Mouse (Mus musculus) cerebellum, adult 9-10 months (tissue): ENCODE measurements at regions not wholly inside any gene's neighbourhood (a gene's known extent, or its start where the extent isn't known, plus 50 kb on each side); places are given as distances from the start of the nearest gene placed in this dataset.
A peak's percentile ranks its signal among the peaks of the same experiment; 100 is the strongest.

Experiments
- DNase-seq: peaks from one replicate; pipeline ENCODE4 v3.0.0; 2022

DNA sequence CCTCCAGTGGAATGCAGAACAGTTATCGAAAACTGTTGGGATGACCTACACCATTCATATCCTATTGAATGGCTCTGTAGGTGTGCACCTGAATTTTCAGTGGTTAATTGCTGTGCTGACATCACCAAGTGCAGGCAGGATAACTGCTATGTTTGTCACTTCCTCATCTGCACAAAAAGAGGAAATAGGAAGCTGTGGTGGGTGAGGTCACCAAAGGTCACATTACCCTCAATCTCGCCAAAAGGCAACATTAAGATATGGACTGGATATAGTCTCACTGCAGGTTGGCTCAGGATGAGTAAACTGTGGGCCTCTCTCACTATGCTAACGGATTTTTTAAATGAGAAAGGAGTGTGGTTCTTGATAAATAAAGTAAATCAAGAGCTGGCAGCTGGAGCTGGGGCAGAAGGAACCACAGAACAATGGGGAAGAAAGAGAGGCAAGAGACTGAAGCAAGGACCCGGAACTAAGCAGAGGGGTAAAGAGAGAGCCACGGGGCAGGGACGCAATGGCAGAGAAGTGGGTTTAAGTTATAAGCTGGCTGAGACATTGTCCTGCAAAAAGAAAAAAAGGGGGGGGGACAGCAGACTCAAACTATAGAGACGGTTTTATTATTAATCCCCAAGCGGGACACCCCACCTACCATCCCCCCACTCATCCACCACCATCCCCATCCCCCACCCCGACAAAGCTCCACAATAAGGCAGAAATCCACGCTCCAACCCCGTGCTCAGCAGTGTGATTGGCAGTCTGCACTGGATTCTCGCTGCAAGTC, 109.6 kb upstream of the Zdhhc25 start:
- DNase-seq, result no peak

DNA sequence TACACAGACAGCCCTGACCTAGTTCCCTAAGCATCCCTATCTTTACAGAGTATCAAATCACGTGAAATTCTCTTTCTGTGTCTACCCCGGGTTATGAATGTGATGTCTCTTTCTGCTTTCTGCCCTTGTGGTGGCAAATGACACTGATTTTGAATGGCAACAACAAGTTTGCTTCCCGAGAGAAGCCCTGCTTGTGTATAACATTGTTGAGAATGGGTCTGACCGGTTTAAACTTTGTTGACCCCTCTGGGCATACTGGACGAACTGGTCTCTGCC, 109.1 kb upstream of the Zdhhc25 start:
- no peak for DNase-seq

DNA sequence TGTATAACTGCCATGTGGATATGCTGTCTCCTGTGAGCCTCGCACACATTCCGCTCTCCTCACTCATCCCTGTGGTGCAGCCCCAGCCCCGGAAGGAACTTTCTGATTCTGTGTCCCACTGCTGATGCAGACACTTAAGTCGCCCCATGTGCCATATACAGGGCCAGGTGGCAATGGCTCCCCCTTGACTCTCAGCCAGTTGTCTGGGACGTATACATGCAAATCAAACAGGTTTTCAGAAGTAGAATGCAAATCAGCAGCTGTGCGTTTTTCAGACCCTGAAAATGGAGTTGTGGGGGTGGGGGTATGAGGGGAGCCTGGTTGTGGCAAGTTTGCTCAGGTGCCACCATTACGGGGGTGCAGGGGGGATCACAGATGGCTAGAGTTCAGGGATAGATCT, 102.1 kb upstream of the Zdhhc25 start:
- no peak for DNase-seq

DNA sequence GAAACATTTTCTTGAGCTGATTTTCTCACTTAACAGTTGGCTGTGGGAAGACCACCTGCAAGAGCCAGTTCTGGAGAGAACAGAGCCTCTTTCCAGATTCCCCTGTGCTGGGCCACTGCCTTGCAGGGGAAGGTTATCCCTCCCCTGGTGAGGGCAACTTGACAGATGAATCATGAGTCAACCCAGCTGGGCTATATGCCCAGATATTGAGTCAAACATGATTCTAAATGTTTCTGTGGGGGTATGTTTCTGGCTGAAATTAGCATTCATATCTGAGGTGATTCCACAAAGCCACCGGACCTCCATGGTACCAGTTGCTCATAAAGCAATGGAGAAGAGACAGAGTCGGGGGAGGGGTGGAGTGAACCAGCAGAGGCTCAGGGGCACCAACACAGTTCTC, 97.8 kb upstream of the Zdhhc25 start:
- peak; percentile 36 for DNase-seq

DNA sequence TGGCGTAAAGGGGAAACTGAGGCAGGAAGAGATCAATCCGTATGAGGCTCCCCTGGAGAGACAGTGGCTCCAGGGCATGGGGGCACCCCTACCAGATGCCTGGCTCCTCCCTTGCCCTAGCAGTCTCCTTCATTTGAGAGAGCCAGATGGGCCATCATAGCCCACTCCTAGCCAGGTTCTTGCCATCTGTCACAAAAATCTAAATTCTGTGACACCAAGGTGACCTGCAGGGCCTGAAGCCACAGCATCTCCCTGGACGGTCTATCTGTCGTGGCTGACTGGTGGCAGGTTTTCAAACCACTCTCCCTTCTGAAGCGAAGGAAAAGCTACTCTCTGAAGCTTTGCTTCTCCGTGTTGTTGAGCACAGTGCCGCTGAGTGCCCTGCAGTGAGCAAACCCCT, 96.2 kb upstream of the Zdhhc25 start:
- peak; percentile 37 for DNase-seq

GRCm38 (mm10) chr15:88505491-88506119, 94.5 kb upstream of the Zdhhc25 start:
- DNase-seq, result no peak

- DNase-seq, result no peak
These were observed 92.2 kb upstream of the Zdhhc25 start for GRCm38 (mm10) chr15:88507886-88508285.

- peak; percentile 66 for DNase-seq
These were observed 91.1 kb upstream of the Zdhhc25 start for GRCm38 (mm10) chr15:88508971-88509370.

DNA sequence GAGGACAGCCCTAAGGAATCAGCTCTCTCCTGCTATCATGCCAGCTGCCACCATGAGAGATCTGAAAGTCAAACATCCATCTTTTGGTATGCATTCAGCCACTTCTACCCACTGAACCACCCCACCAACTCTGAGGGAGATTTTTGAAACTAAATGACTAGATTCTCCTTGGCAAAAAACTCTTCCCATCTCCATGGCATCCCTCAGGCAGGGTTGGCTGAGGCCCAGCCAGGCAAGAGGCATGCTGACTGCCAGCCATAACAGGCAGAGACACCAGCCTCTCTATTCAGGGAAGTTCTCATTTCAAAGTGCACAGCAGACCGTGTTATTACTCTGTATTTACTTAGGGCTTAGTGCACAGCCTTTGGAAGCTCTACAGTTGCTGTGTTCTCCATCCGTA, 90.5 kb upstream of the Zdhhc25 start:
- DNase-seq, result peak; percentile 52

- DNase-seq, result no peak
These were observed 86.0 kb upstream of the Zdhhc25 start for GRCm38 (mm10) chr15:88514091-88514490.

GRCm38 (mm10) chr15:88531218-88531617, 68.9 kb upstream of the Zdhhc25 start:
- DNase-seq, result no peak

GRCm38 (mm10) chr15:88532008-88532407, 68.1 kb upstream of the Zdhhc25 start:
- DNase-seq, result no peak

GRCm38 (mm10) chr15:88533354-88533753, 66.7 kb upstream of the Zdhhc25 start:
- no peak for DNase-seq

- peak; percentile 10 for DNase-seq
These were observed 64.6 kb upstream of the Zdhhc25 start for GRCm38 (mm10) chr15:88535516-88535915.

DNA sequence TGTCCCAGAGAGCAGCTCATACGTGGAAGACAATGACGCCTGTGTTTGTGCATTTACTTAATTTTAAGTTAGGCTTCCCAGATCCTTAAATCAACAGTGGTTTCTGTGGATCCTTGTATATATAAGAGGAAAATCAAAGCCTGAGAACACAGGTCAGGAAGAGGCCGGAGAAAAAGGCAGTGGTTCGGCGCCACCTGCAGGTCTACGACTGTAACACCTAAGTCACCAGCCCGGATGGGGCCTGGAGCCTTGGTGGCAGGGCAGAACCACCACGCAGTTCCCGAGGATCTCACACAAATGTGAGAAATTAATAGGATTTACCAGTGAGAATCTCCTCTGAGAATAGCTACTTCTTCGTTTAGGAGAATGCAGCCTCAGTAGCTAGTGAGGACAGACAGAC, 62.9 kb upstream of the Zdhhc25 start:
- peak; percentile 77 for DNase-seq

- peak; percentile 90 for DNase-seq
These were observed 57.5 kb upstream of the Zdhhc25 start for GRCm38 (mm10) chr15:88542567-88542966.

DNA sequence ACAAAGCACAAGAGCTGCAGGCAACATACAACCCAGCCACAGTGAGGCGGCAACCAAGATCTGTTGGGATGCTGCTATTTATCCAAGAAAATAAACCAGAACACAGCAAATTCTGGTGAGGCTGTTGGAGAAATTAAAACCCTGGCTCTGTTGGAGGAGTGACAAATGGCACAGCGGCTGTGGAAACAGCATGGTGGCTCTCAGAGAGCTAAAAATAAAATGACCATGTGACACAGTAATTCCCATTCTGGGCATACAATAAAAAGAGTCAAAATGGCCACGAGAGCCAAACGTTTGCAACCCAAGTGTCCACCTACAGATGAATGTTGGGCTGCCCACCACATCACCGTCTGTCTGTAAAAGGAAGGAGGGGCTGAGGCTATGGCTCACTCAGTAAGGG, 55.9 kb upstream of the Zdhhc25 start:
- DNase-seq, result peak; percentile 96

GRCm38 (mm10) chr15:88548261-88548660, 51.8 kb upstream of the Zdhhc25 start:
- DNase-seq, result no peak
